Mouse (Mus musculus) layer of hippocampus, postnatal 25 days (tissue): Measurements from ENCODE around the gene Lrrc28. TPM values are rescaled to one million over a fixed set of nuclear protein-coding genes. Genes with fewer than 3 reads are reported as not detected.
A peak's percentile ranks its signal among the peaks of the same experiment; 100 is the strongest.

Source experiments
- DNase-seq, 2 experiments: peaks; one replicate each; pipeline ENCODE4 v3.0.0; 2022; ENCODE audit warnings: mixed read lengths in 2 of 2, low spot score in 1 of 2; ENCODE audit errors: extremely low spot score in 1 of 2
- total RNA-seq, 2 experiments: library from RNA; stranded (reverse); gene quantifications; 2 replicates each; pipeline ENCODE4 v1.2.3; 2021

Lrrc28 gene
- total RNA-seq = 10 to 100 TPM; 35.8 to 37.3 TPM

- DNase-seq = peak; percentile 92 to 95
Measured at GRCm38 (mm10) chr7:67644833-67645680, at the start of gene Lrrc28. Gene Lrrc28, minus strand, starts transcription at chr7:67645268.

- DNase-seq = no peak
Measured at GRCm38 (mm10) chr7:67692791-67693538, 47.9 kb upstream of the Lrrc28 start.

- DNase-seq = no peak
Measured at GRCm38 (mm10) chr7:67692141-67692540, 47.1 kb upstream of the Lrrc28 start.

- no peak for DNase-seq
Measured at GRCm38 (mm10) chr7:67691036-67691435, 46.0 kb upstream of the Lrrc28 start.

- DNase-seq = no peak
Measured at GRCm38 (mm10) chr7:67689793-67690192, 44.7 kb upstream of the Lrrc28 start.

GRCm38 (mm10) chr7:67688281-67688680 is 43.2 kb upstream of the Lrrc28 start:
- DNase-seq = no peak

- DNase-seq = no peak
Measured at GRCm38 (mm10) chr7:67686545-67686944, 41.5 kb upstream of the Lrrc28 start.

- no peak for DNase-seq
Measured at GRCm38 (mm10) chr7:67683006-67683405, 37.9 kb upstream of the Lrrc28 start.

GRCm38 (mm10) chr7:67681078-67681477 is 36.0 kb upstream of the Lrrc28 start:
- no peak for DNase-seq

- DNase-seq = no peak
Measured at GRCm38 (mm10) chr7:67678878-67679499, 33.9 kb upstream of the Lrrc28 start.

- DNase-seq = no peak
Measured at GRCm38 (mm10) chr7:67673656-67674055, 28.6 kb upstream of the Lrrc28 start.

- DNase-seq = peak; percentile 99 to 100
Measured at GRCm38 (mm10) chr7:67672650-67673049, 27.6 kb upstream of the Lrrc28 start.

GRCm38 (mm10) chr7:67670965-67671364 is 25.9 kb upstream of the Lrrc28 start:
- no peak for DNase-seq

GRCm38 (mm10) chr7:67663981-67664694 is 19.1 kb upstream of the Lrrc28 start:
- DNase-seq = no peak

- DNase-seq = no peak
Measured at GRCm38 (mm10) chr7:67662424-67662823, 17.4 kb upstream of the Lrrc28 start.

- no peak for DNase-seq
Measured at GRCm38 (mm10) chr7:67658110-67658509, 13.0 kb upstream of the Lrrc28 start.

- no peak for DNase-seq
Measured at GRCm38 (mm10) chr7:67655186-67655585, 10.1 kb upstream of the Lrrc28 start.

GRCm38 (mm10) chr7:67654668-67655067 is 9.6 kb upstream of the Lrrc28 start:
- DNase-seq = no peak

- DNase-seq = no peak
Measured at GRCm38 (mm10) chr7:67652211-67652610, 7.1 kb upstream of the Lrrc28 start.

GRCm38 (mm10) chr7:67648376-67648775 is 3.3 kb upstream of the Lrrc28 start:
- no peak for DNase-seq
